Mouse (Mus musculus) embryonic facial prominence, embryonic 15.5 days (tissue): Measurements from ENCODE around the gene Bach2. TPM values are rescaled to one million over a fixed set of nuclear protein-coding genes. Genes with fewer than 3 reads are reported as not detected.

Experiments used
- ATAC-seq: fragments of 200-750 bp; cut with Nextera tagmentation; 2 replicates; pipeline ENCODE4 v1.8.0; 2017; ENCODE audit warnings: low read depth, moderate TSS enrichment; ENCODE audit not compliant: insufficient number of reproducible peaks, low FRiP score, low TSS enrichment
- H3K27ac ChIP-seq: fragments of 300-500 bp; sonication (generic); replicated peaks from 2 replicates; pipeline ENCODE4 v1.5.1; 2015; ENCODE audit warnings: mild to moderate bottlenecking, inconsistent platforms
- H3K27me3 ChIP-seq: fragments of 300-500 bp; sonication (generic); 2 replicates; pipeline ENCODE4 v1.6.1; 2015; ENCODE audit warnings: inconsistent platforms
- H3K36me3 ChIP-seq: fragments of 300-500 bp; sonication (generic); 2 replicates; pipeline ENCODE4 v1.6.1; 2015; ENCODE audit warnings: mild to moderate bottlenecking, inconsistent platforms
- H3K4me1 ChIP-seq: fragments of 300-500 bp; sonication (generic); 2 replicates; pipeline ENCODE4 v1.6.1; 2015; ENCODE audit warnings: inconsistent platforms
- H3K4me2 ChIP-seq: fragments of 300-500 bp; sonication (generic); replicated peaks from 2 replicates; pipeline ENCODE4 v1.6.1; 2015; ENCODE audit warnings: mild to moderate bottlenecking, inconsistent platforms
- H3K4me3 ChIP-seq: fragments of 300-500 bp; sonication (generic); replicated peaks from 2 replicates; pipeline ENCODE4 v1.5.1; 2015; ENCODE audit warnings: mild to moderate bottlenecking, inconsistent platforms
- H3K9ac ChIP-seq: fragments of 300-500 bp; sonication (generic); 2 replicates; pipeline ENCODE4 v1.6.1; 2015; ENCODE audit warnings: inconsistent platforms
- H3K9me3 ChIP-seq: fragments of 300-500 bp; sonication (generic); replicated peaks from 2 replicates; pipeline ENCODE4 v1.6.1; 2016; ENCODE audit warnings: inconsistent platforms
- WGBS: fragments of 180-500 bp; shearing (Covaris S2); methylation state at CpG from one replicate; pipeline ENCODE4 v1.1.7; 2015; 5-methylcytosine and 5-hydroxymethylcytosine counted together
- polyA plus RNA-seq: library from polyadenylated mRNA; unstranded; fragments of >200 nt; fragmentation: Nextera tagmentation; extraction: Ambion mirVana; gene quantifications from 2 replicates; pipeline ENCODE4 v1.2.1, GENCODE M21; 2015

Gene Bach2
- polyA plus RNA-seq, 1 experiment from 2014 or later, result 7.2 TPM

DNA sequence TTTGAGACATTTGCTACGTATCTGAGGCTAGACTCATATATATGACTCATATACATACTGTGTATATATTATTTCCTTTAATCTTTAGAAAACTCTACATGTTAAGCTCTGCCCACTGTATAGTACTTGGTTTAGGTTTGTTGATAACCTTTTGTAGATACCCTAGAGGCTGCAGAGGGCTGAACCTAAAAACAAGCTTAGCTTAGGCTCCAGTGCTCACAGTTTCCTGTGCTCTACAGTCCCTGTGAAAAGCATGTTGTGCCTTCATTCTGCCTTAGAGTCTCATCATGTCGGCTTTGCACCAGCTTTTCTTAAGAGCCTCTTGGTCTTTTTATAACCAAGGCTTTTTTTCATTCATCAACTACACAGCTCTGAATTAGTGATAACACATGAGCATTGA lies 156.2 kb downstream of the Bach2 start:
- no peak overlapping the region for H3K27ac ChIP-seq
- H3K36me3 ChIP-seq, result no peaks in the 10 kb centered on the region
- H3K4me2 ChIP-seq, result no peak overlapping the region
- H3K9me3 ChIP-seq, result no peaks in the 10 kb centered on the region
- no peak overlapping the region for H3K9ac ChIP-seq
- WGBS, result 74% methylated on average over 2 of the region's 2 CpGs
- H3K27me3 ChIP-seq, result no peaks in the 10 kb centered on the region
- no peak for ATAC-seq
- no peaks in the 10 kb centered on the region for H3K4me1 ChIP-seq
- no peak overlapping the region for H3K4me3 ChIP-seq

DNA sequence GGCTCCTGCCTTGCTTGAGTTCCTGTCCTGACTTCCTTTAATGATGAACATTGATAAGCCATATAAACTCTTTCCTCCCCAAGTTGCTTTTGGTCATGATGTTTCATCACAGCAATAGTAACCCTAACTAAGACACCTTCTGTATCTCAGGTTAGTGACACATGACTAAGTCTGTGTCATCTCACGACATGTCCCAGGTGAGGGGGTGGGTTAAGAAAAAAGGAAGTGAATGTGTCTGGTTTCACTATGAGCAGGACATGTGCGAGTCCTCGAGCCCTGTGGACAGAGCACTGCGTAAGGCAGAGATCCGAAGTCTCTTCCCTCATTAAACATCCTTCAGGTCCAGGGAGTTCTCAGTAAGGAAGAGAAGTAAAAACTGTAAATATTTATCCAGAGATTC lies 162.9 kb downstream of the Bach2 start:
- H3K27ac ChIP-seq, result no peak overlapping the region
- H3K9ac ChIP-seq, result no peak overlapping the region
- no peak overlapping the region for H3K4me3 ChIP-seq
- H3K9me3 ChIP-seq, result no peaks in the 10 kb centered on the region
- no peaks in the 10 kb centered on the region for H3K36me3 ChIP-seq
- no peaks in the 10 kb centered on the region for H3K27me3 ChIP-seq
- H3K4me2 ChIP-seq, result no peak overlapping the region
- 91% methylated on average over 5 of the region's 5 CpGs for WGBS
- peaks cover 3% of the 10 kb centered on the region for H3K4me1 ChIP-seq
- no peak for ATAC-seq

GRCm38 (mm10) chr4:32403506-32403905 lies 164.9 kb downstream of the Bach2 start:
- Histone ChIP-seq H3K9ac (no peak overlapping the region), H3K27me3 (no peaks in the 10 kb centered on the region), H3K27ac (no peak overlapping the region), H3K4me3 (no peak overlapping the region), H3K4me2 (no peak overlapping the region), H3K9me3 (no peaks in the 10 kb centered on the region), H3K4me1 (peaks cover 3% of the 10 kb centered on the region), H3K36me3 (no peaks in the 10 kb centered on the region)
- 96% methylated on average over 5 of the region's 5 CpGs for WGBS
- ATAC-seq, result no peak

- H3K4me1 ChIP-seq, result peaks cover 3% of the 10 kb centered on the region
- ATAC-seq, result no peak
- H3K9me3 ChIP-seq, result no peaks in the 10 kb centered on the region
- 45% methylated on average over 17 of the region's 17 CpGs for WGBS
- no peak overlapping the region for H3K4me3 ChIP-seq
- no peaks in the 10 kb centered on the region for H3K36me3 ChIP-seq
- peak overlapping the region; percentile 48; the same call in 1 of the 2 replicates for H3K27ac ChIP-seq
- no peak overlapping the region for H3K9ac ChIP-seq
- no peaks in the 10 kb centered on the region for H3K27me3 ChIP-seq
- peak overlapping the region; percentile 28 for H3K4me2 ChIP-seq
Observed at GRCm38 (mm10) chr4:32405149-32405882, 166.7 kb downstream of the Bach2 start.

DNA sequence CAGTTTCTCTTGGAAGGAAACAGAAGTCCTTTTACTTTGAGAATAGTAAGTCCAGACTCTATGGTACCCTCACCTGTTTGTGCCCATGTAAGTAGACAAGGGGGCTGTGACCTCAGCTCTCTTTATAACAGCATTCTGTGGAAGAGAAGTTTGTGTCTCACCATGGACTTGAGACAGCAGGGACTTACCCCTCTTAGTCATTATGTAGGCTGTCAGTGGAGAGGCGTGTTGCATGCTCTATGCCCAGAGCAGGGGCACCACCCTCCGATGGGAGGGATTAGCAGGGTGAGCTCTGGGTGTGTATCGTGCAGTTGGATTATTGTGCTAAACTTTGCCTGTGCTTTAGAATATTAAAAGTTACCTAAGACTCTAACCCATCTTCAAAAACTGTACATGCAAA lies 167.4 kb downstream of the Bach2 start:
- no peaks in the 10 kb centered on the region for H3K9me3 ChIP-seq
- no peak overlapping the region for H3K4me3 ChIP-seq
- H3K9ac ChIP-seq, result no peak overlapping the region
- no peaks in the 10 kb centered on the region for H3K27me3 ChIP-seq
- H3K4me1 ChIP-seq, result peaks cover 3% of the 10 kb centered on the region
- no peak overlapping the region; the same call in 1 of the 2 replicates for H3K27ac ChIP-seq
- H3K4me2 ChIP-seq, result no peak overlapping the region
- H3K36me3 ChIP-seq, result no peaks in the 10 kb centered on the region
- no peak for ATAC-seq
- 71% methylated on average over 3 of the region's 3 CpGs for WGBS

DNA sequence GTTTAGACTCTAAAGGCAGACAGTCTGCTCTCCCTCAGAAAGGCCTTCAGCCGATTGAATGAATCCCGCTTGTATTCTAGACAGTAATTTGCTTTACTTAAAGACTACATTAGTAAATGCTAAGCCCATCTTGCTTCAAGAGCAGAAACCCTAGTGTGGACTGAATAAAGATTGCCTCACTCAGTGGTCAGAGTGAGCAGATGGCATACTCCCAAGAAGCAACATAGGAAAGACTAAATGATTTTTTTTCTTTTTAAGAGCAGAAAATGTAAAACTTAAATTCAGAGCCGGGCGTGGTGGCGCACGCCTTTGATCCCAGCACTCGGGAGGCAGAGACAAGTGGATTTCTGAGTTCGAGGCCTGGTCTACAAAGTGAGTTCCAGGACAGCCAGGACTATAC lies 169.9 kb downstream of the Bach2 start:
- no peak overlapping the region for H3K27ac ChIP-seq
- H3K4me1 ChIP-seq, result peaks cover 3% of the 10 kb centered on the region
- ATAC-seq, result no peak
- no peaks in the 10 kb centered on the region for H3K27me3 ChIP-seq
- WGBS, result 88% methylated on average over 8 of the region's 8 CpGs
- no peaks in the 10 kb centered on the region for H3K9me3 ChIP-seq
- no peak overlapping the region for H3K9ac ChIP-seq
- no peak overlapping the region for H3K4me2 ChIP-seq
- H3K36me3 ChIP-seq, result no peaks in the 10 kb centered on the region
- no peak overlapping the region for H3K4me3 ChIP-seq

DNA sequence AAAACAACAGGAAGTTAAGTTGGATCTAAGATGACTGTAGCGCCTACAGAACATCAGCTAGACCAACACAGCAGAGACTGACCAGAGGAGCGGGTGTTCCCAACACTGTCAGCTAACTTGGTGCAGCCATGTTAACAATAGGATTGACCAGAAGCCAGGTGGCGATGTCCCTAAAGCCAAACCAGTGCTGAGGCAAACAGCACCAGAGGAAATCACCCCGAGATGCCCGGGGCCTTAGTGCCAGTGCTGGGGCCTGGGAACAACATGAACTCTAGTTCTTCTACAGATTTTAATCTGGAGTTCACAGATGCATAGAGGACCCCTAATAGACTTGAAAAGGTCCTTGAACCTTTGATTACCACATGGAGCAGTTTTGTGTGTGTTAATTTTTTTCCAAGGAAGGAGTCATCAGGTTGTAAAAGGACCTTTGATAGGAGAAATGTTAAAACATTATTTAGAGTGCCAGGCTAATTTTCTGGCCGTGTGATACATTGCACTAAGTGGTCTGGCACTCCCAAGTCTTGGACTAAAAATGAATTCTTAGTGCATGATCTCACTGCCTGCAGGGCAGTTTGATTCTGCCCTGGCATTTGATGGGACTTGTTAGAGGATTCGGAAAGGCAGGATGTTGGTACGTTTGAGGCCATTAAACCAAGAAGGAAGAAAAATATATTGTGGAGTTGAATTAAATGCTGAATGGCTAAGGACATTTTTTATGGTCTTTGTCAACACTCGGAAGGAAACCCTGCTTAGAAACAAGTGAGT lies 170.7 kb downstream of the Bach2 start:
- Histone ChIP-seq H3K4me3 (no peak overlapping the region), H3K9ac (no peak overlapping the region), H3K27me3 (no peaks in the 10 kb centered on the region), H3K4me2 (no peak overlapping the region), H3K9me3 (no peaks in the 10 kb centered on the region), H3K36me3 (no peaks in the 10 kb centered on the region), H3K4me1 (peaks cover 3% of the 10 kb centered on the region), H3K27ac (0 out of 2 replicates have a peak overlapping the region, but pooled peaks have one; percentile 28)
- 67% methylated on average over 9 of the region's 9 CpGs for WGBS
- no peak for ATAC-seq

- no peak overlapping the region for H3K9ac ChIP-seq
- 52% methylated on average over 7 of the region's 7 CpGs for WGBS
- no peak for ATAC-seq
- H3K27me3 ChIP-seq, result no peaks in the 10 kb centered on the region
- H3K4me2 ChIP-seq, result no peak overlapping the region
- H3K4me3 ChIP-seq, result no peak overlapping the region
- no peaks in the 10 kb centered on the region for H3K4me1 ChIP-seq
- no peaks in the 10 kb centered on the region for H3K36me3 ChIP-seq
- no peaks in the 10 kb centered on the region for H3K9me3 ChIP-seq
- no peak overlapping the region for H3K27ac ChIP-seq
Observed at GRCm38 (mm10) chr4:32413063-32413462, 174.5 kb downstream of the Bach2 start.

- 79% methylated on average over 9 of the region's 9 CpGs for WGBS
- Histone ChIP-seq H3K4me3 (no peak overlapping the region), H3K4me1 (no peaks in the 10 kb centered on the region), H3K4me2 (no peak overlapping the region), H3K9ac (no peak overlapping the region), H3K27ac (no peak overlapping the region), H3K36me3 (no peaks in the 10 kb centered on the region), H3K9me3 (no peaks in the 10 kb centered on the region), H3K27me3 (no peaks in the 10 kb centered on the region)
- no peak for ATAC-seq
Observed at GRCm38 (mm10) chr4:32413505-32413904, 174.9 kb downstream of the Bach2 start.

- no peaks in the 10 kb centered on the region for H3K36me3 ChIP-seq
- H3K27me3 ChIP-seq, result no peaks in the 10 kb centered on the region
- ATAC-seq, result no peak
- H3K9me3 ChIP-seq, result no peaks in the 10 kb centered on the region
- H3K4me2 ChIP-seq, result no peak overlapping the region
- no peak overlapping the region for H3K4me3 ChIP-seq
- no peaks in the 10 kb centered on the region for H3K4me1 ChIP-seq
- no peak overlapping the region for H3K27ac ChIP-seq
- WGBS, result 46% methylated on average over 7 of the region's 7 CpGs
- no peak overlapping the region for H3K9ac ChIP-seq
Observed at GRCm38 (mm10) chr4:32414959-32415358, 176.4 kb downstream of the Bach2 start.

DNA sequence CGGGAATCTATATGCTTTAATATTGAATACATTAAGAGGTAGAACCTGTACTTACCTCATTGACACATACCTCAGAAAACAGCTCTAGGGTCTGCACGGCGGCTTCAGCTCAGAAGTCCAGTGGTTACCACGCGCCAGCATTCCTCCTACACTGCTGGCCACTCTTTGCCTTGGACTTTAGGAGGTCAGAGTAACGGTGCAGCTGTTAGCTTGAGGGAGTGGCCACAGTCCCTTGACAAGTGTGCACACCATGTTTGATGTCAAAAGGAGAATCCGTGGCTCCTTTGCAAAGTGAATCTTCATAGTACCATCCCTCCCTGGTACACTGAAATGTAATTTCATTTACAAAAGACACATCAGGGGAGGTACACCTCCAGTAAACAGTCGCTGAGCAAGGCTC lies 179.3 kb downstream of the Bach2 start:
- no peak overlapping the region for H3K9ac ChIP-seq
- no peak overlapping the region for H3K27ac ChIP-seq
- no peak overlapping the region for H3K4me2 ChIP-seq
- H3K4me1 ChIP-seq, result no peaks in the 10 kb centered on the region
- H3K9me3 ChIP-seq, result no peaks in the 10 kb centered on the region
- H3K4me3 ChIP-seq, result no peak overlapping the region
- WGBS, result 87% methylated on average over 8 of the region's 8 CpGs
- no peaks in the 10 kb centered on the region for H3K36me3 ChIP-seq
- H3K27me3 ChIP-seq, result no peaks in the 10 kb centered on the region
- ATAC-seq, result no peak
